22 mouse cellular contexts compared by ENCODE assay signal in genomic region chr2:59131044-59131443, GRCm38 (mm10). TPM values are rescaled to one million over a fixed set of nuclear protein-coding genes. Genes with fewer than 3 reads are reported as not detected.
DNase-seq lines count a peak whose midpoint lies in the region; ATAC-seq and TF ChIP-seq lines count a peak whose summit lies in the region.
"Had no signal": no experiment of that assay in that cellular context is flagged by ENCODE, and none has a peak within 500 bp of the region (broad histone marks: within the 10 kb centered on the region; RNA-seq: fewer than 3 reads in every experiment).

No protein-coding gene starts in this region.

- H3K36me3 ChIP-seq in intestine, embryonic 15.5 days: no peaks in the 10 kb centered on the region
- no peaks in the 10 kb centered on the region for H3K36me3 ChIP-seq in intestine, postnatal 0 days (ENCODE audit: control insufficient read depth, insufficient read depth)
- H3K36me3 ChIP-seq in kidney, embryonic 15.5 days: no peaks in the 10 kb centered on the region
- no peaks in the 10 kb centered on the region for H3K36me3 ChIP-seq in liver, postnatal 0 days (replicated peaks; ENCODE audit: insufficient read depth, low read length)
- H3K36me3 ChIP-seq in liver, embryonic 12.5 days: no peaks in the 10 kb centered on the region
- H3K36me3 ChIP-seq: embryonic facial prominence, embryonic 12.5 days; embryonic facial prominence, embryonic 15.5 days; hindbrain, embryonic 12.5 days; hindbrain, embryonic 15.5 days had no signal

- no peak overlapping the region for H3K4me2 ChIP-seq in intestine, embryonic 15.5 days (replicated peaks)
- no peak overlapping the region for H3K4me2 ChIP-seq in intestine, postnatal 0 days (replicated peaks; ENCODE audit: low read depth)
- H3K4me2 ChIP-seq in kidney, embryonic 15.5 days: no peak overlapping the region
- H3K4me2 ChIP-seq in liver, postnatal 0 days (ENCODE audit: low read depth, low read length): peak overlapping the region; percentile 0; the same call in 1 of the 2 replicates
- H3K4me2 ChIP-seq in liver, embryonic 12.5 days: no peak overlapping the region
- H3K4me2 ChIP-seq: embryonic facial prominence, embryonic 12.5 days; embryonic facial prominence, embryonic 15.5 days; heart, embryonic 11.5 days; hindbrain, embryonic 12.5 days; hindbrain, embryonic 15.5 days had no signal

- TF ChIP-seq EP300 in liver, postnatal 0 days (IDR thresholded peaks at IDR 0.05; ENCODE audit: low read depth): peak; percentile 43

- H3K4me1 ChIP-seq in intestine, embryonic 15.5 days (replicated peaks): no peaks in the 10 kb centered on the region
- peaks cover 2% of the 10 kb centered on the region; the same call in 1 of the 2 replicates for H3K4me1 ChIP-seq in intestine, postnatal 0 days (replicated peaks; ENCODE audit: control insufficient read depth, insufficient read depth, low read length)
- no peaks in the 10 kb centered on the region for H3K4me1 ChIP-seq in kidney, embryonic 15.5 days
- H3K4me1 ChIP-seq in liver, postnatal 0 days (ENCODE audit: insufficient read depth): no peaks in the 10 kb centered on the region
- no peaks in the 10 kb centered on the region for H3K4me1 ChIP-seq in liver, embryonic 12.5 days
- H3K4me1 ChIP-seq: embryonic facial prominence, embryonic 12.5 days; embryonic facial prominence, embryonic 15.5 days had no signal

- no peak for TF ChIP-seq CTCF in intestine, postnatal 0 days (IDR thresholded peaks at IDR 0.05; ENCODE audit: low read depth)
- TF ChIP-seq CTCF in liver, postnatal 0 days (IDR thresholded peaks at IDR 0.05; ENCODE audit: low read depth): no peak

- WGBS in intestine, embryonic 15.5 days: 67% methylated on average over 8 of the region's 8 CpGs
- 46% methylated on average over 8 of the region's 8 CpGs for WGBS in intestine, postnatal 0 days
- WGBS in kidney, embryonic 15.5 days: 90% methylated on average over 8 of the region's 8 CpGs
- WGBS in liver, postnatal 0 days (ENCODE audit: insufficient replicate concordance): 60% methylated on average over 8 of the region's 8 CpGs
- WGBS in liver, embryonic 12.5 days (ENCODE audit: insufficient replicate concordance): 69% methylated on average over 8 of the region's 8 CpGs

- no peak overlapping the region for H3K27ac ChIP-seq in intestine, embryonic 15.5 days
- H3K27ac ChIP-seq in intestine, postnatal 0 days (ENCODE audit: low read depth, low read length): no peak overlapping the region
- no peak overlapping the region for H3K27ac ChIP-seq in kidney, embryonic 15.5 days
- H3K27ac ChIP-seq in liver, postnatal 0 days (ENCODE audit: low read depth): peak overlapping the region; percentile 86
- H3K27ac ChIP-seq in liver, embryonic 12.5 days: no peak overlapping the region
- H3K27ac ChIP-seq: embryonic facial prominence, embryonic 12.5 days; embryonic facial prominence, embryonic 15.5 days; gastrocnemius, adult 2 months; hindbrain, embryonic 12.5 days; hindbrain, embryonic 15.5 days had no signal

- peak; percentile 28 to 58 for DNase-seq in kidney, postnatal 36 days
- DNase-seq in liver, postnatal 0 days: peak; percentile 33
- DNase-seq: adrenal gland, postnatal 10 days; adrenal gland, postnatal 36 days; cerebellum, adult 18-20 months; cerebellum, adult 9-10 months; cerebellum, postnatal 25 days; forebrain, postnatal 0 days; gastrocnemius, adult 2 months; gastrocnemius, postnatal 14 days; heart, adult 11 months had no signal

- H3K9ac ChIP-seq in intestine, embryonic 15.5 days: no peak overlapping the region
- H3K9ac ChIP-seq in intestine, postnatal 0 days (ENCODE audit: low read depth, low read length): no peak overlapping the region
- H3K9ac ChIP-seq in kidney, embryonic 15.5 days: no peak overlapping the region
- H3K9ac ChIP-seq in liver, postnatal 0 days (replicated peaks): no peak overlapping the region
- H3K9ac ChIP-seq in liver, embryonic 12.5 days: no peak overlapping the region
- H3K9ac ChIP-seq: embryonic facial prominence, embryonic 12.5 days; embryonic facial prominence, embryonic 15.5 days; forebrain, postnatal 0 days; hindbrain, embryonic 12.5 days; hindbrain, embryonic 15.5 days had no signal

- no peaks in the 10 kb centered on the region for H3K9me3 ChIP-seq in intestine, embryonic 15.5 days
- no peaks in the 10 kb centered on the region for H3K9me3 ChIP-seq in intestine, postnatal 0 days (ENCODE audit: control insufficient read depth)
- H3K9me3 ChIP-seq in kidney, embryonic 15.5 days (replicated peaks): no peaks in the 10 kb centered on the region
- H3K9me3 ChIP-seq in liver, postnatal 0 days (ENCODE audit: low read length): no peaks in the 10 kb centered on the region
- no peaks in the 10 kb centered on the region for H3K9me3 ChIP-seq in liver, embryonic 12.5 days (replicated peaks)
- H3K9me3 ChIP-seq: embryonic facial prominence, embryonic 12.5 days; embryonic facial prominence, embryonic 15.5 days; hindbrain, embryonic 12.5 days; hindbrain, embryonic 15.5 days had no signal

- peak; percentile 58; the same call in 1 of the 2 replicates for ATAC-seq in intestine, embryonic 15.5 days
- ATAC-seq in intestine, postnatal 0 days: no peak
- ATAC-seq in kidney, embryonic 15.5 days (replicated peaks; ENCODE audit: low FRiP score): no peak
- ATAC-seq in liver, postnatal 0 days: peak; percentile 91
- ATAC-seq in liver, embryonic 12.5 days: no peak
- ATAC-seq: forebrain, embryonic 14.5 days; forebrain, postnatal 0 days; Patski had no signal

- no peaks in the 10 kb centered on the region for H3K27me3 ChIP-seq in intestine, embryonic 15.5 days (replicated peaks)
- no peaks in the 10 kb centered on the region for H3K27me3 ChIP-seq in intestine, postnatal 0 days (replicated peaks; ENCODE audit: control insufficient read depth, insufficient read depth, low read length)
- no peaks in the 10 kb centered on the region for H3K27me3 ChIP-seq in kidney, embryonic 15.5 days
- H3K27me3 ChIP-seq in liver, postnatal 0 days (ENCODE audit: insufficient read depth, low read length): no peaks in the 10 kb centered on the region
- H3K27me3 ChIP-seq in liver, embryonic 12.5 days (replicated peaks): no peaks in the 10 kb centered on the region
- H3K27me3 ChIP-seq: embryonic facial prominence, embryonic 12.5 days; embryonic facial prominence, embryonic 15.5 days; hindbrain, embryonic 12.5 days; hindbrain, embryonic 15.5 days; Patski had no signal

- no peak overlapping the region for H3K4me3 ChIP-seq in intestine, embryonic 15.5 days (replicated peaks)
- no peak overlapping the region for H3K4me3 ChIP-seq in intestine, postnatal 0 days (ENCODE audit: low read depth, low read length)
- H3K4me3 ChIP-seq in kidney, embryonic 15.5 days (replicated peaks): no peak overlapping the region
- no peak overlapping the region for H3K4me3 ChIP-seq in liver, postnatal 0 days (ENCODE audit: low read depth, low read length)
- no peak overlapping the region for H3K4me3 ChIP-seq in liver, embryonic 12.5 days
- H3K4me3 ChIP-seq: embryonic facial prominence, embryonic 12.5 days; embryonic facial prominence, embryonic 15.5 days; gastrocnemius, adult 2 months; hindbrain, embryonic 12.5 days; hindbrain, embryonic 15.5 days had no signal

RNA-seq across cellular contexts. Expression of gene Ccdc148, which starts 29.4 kb away (rescaled TPM):
- polyA plus RNA-seq in intestine, embryonic 15.5 days (2015; fragmentation: Nextera tagmentation; extraction: Ambion mirVana): 0.88 and 0.90 TPM in 2 replicates
- polyA plus RNA-seq in intestine, postnatal 0 days (2015; fragmentation: Nextera tagmentation; extraction: Ambion mirVana): 0.80 and 0.81 TPM in 2 replicates
- polyA plus RNA-seq in kidney, embryonic 15.5 days (2015; fragmentation: Nextera tagmentation; extraction: Ambion mirVana): 1.5 and 1.9 TPM in 2 replicates
- 0.58 and 0.75 TPM in 2 replicates for polyA plus RNA-seq in liver, postnatal 0 days (2015; fragmentation: Nextera tagmentation; extraction: Ambion mirVana)
- polyA plus RNA-seq in liver, embryonic 12.5 days (2016; fragmentation: Nextera tagmentation; extraction: Ambion mirVana): 0.11 and 0.17 TPM in 2 replicates

RNA-seq across cellular contexts. Expression of gene Pkp4, which starts 29.6 kb away (rescaled TPM):
- polyA plus RNA-seq in intestine, embryonic 15.5 days (2015; fragmentation: Nextera tagmentation; extraction: Ambion mirVana): 17.4 and 19.6 TPM in 2 replicates
- 27.7 and 30.5 TPM in 2 replicates for polyA plus RNA-seq in intestine, postnatal 0 days (2015; fragmentation: Nextera tagmentation; extraction: Ambion mirVana)
- 21.1 and 24.7 TPM in 2 replicates for polyA plus RNA-seq in kidney, embryonic 15.5 days (2015; fragmentation: Nextera tagmentation; extraction: Ambion mirVana)
- 6.8 and 7.7 TPM in 2 replicates for polyA plus RNA-seq in liver, postnatal 0 days (2015; fragmentation: Nextera tagmentation; extraction: Ambion mirVana)
- polyA plus RNA-seq in liver, embryonic 12.5 days (2016; fragmentation: Nextera tagmentation; extraction: Ambion mirVana): 7.4 and 7.6 TPM in 2 replicates

Comparison
In these comparisons a context has a peak if more than half of its experiments do, and no peak if none do; other contexts are left out.
1. ATAC-seq: peak in intestine, embryonic 15.5 days (single experiment) and liver, postnatal 0 days (single experiment); none in intestine, postnatal 0 days (single experiment), kidney, embryonic 15.5 days (single experiment) and liver, embryonic 12.5 days (single experiment).